ENCODE assay signal across 32 mouse cellular contexts in the genomic region with DNA sequence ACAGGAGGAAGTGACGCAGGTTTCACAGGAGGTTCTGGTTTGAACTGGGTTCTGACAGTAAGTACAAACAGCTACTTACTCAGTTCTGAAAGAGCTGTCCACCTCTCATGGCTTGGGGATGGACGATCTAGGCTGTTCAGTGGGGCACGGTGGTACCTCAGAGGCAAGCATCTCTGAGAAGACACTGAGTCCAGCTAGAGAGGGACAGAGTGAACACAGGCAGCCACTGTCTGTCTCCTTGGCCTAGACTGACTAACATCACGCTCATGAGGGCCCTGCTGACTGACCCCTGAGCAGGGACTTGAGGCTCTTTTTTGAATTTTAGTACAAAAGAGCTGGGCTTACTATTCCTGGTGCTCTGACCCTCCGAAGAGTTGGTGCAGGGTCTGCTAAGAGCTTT. TPM values are rescaled to one million over a fixed set of nuclear protein-coding genes. Genes with fewer than 3 reads are reported as not detected.
DNase-seq lines count a peak whose midpoint lies in the region; ATAC-seq and TF ChIP-seq lines count a peak whose summit lies in the region.
"Had no signal": no experiment of that assay in that cellular context is flagged by ENCODE, and none has a peak within 500 bp of the region (broad histone marks: within the 10 kb centered on the region; RNA-seq: fewer than 3 reads in every experiment).

No protein-coding gene starts in this region.

- ATAC-seq in hindbrain, embryonic 13.5 days (ENCODE audit: low FRiP score) = no peak
- ATAC-seq in hindbrain, embryonic 16.5 days = no peak
- no peak; the same call in 1 of the 2 replicates for ATAC-seq in kidney, postnatal 0 days (replicated peaks; ENCODE audit: low FRiP score, low read depth)
- ATAC-seq in limb, embryonic 13.5 days (ENCODE audit: low FRiP score, low read depth) = no peak
- ATAC-seq in stomach, postnatal 0 days (ENCODE audit: low FRiP score, low TSS enrichment) = no peak
- ATAC-seq: CD4-positive, CD25-positive, alpha-beta regulatory T cell, adult 4 months; forebrain, postnatal 0 days; intestine, postnatal 0 days; midbrain, embryonic 15.5 days had no signal

- peaks cover 12% of the 10 kb centered on the region for H3K4me1 ChIP-seq in hindbrain, embryonic 13.5 days (replicated peaks)
- H3K4me1 ChIP-seq in hindbrain, embryonic 16.5 days (ENCODE audit: control insufficient read depth, insufficient read depth, low read depth, low read length) = no peaks in the 10 kb centered on the region
- H3K4me1 ChIP-seq in kidney, postnatal 0 days (replicated peaks; ENCODE audit: insufficient read depth, low read length) = peaks cover 8% of the 10 kb centered on the region
- H3K4me1 ChIP-seq in limb, embryonic 13.5 days = peaks cover 9% of the 10 kb centered on the region
- no peaks in the 10 kb centered on the region for H3K4me1 ChIP-seq in stomach, postnatal 0 days (replicated peaks; ENCODE audit: control insufficient read depth, insufficient read depth)
- H3K4me1 ChIP-seq: midbrain, embryonic 10.5 days; midbrain, embryonic 15.5 days had no signal

- H3K36me3 ChIP-seq in hindbrain, embryonic 13.5 days = peaks cover 22% of the 10 kb centered on the region
- H3K36me3 ChIP-seq in hindbrain, embryonic 16.5 days (ENCODE audit: control insufficient read depth, insufficient read depth, low read length) = no peaks in the 10 kb centered on the region
- H3K36me3 ChIP-seq in kidney, postnatal 0 days (ENCODE audit: insufficient read depth, low read length) = 0 out of 2 replicates have a peak, but pooled peaks cover 3% of the 10 kb centered on the region
- H3K36me3 ChIP-seq in limb, embryonic 13.5 days = peaks cover 29% of the 10 kb centered on the region
- peaks cover 6% of the 10 kb centered on the region; the same call in 1 of the 2 replicates for H3K36me3 ChIP-seq in stomach, postnatal 0 days (ENCODE audit: control insufficient read depth, insufficient read depth, low read length)
- H3K36me3 ChIP-seq: lung, embryonic 15.5 days had no signal

- intact Hi-C loops in left cerebral cortex, postnatal 25 days (cut with DNase I) = loop anchor here (5.0 kb wide), 1 partner anchor 167 kb away; no protein-coding TSS in a partner anchor

- H3K4me3 ChIP-seq in hindbrain, embryonic 13.5 days = no peak overlapping the region
- H3K4me3 ChIP-seq in hindbrain, embryonic 16.5 days (ENCODE audit: low read length) = no peak overlapping the region
- no peak overlapping the region for H3K4me3 ChIP-seq in kidney, postnatal 0 days (replicated peaks; ENCODE audit: low read depth, low read length)
- H3K4me3 ChIP-seq in limb, embryonic 13.5 days = no peak overlapping the region
- no peak overlapping the region for H3K4me3 ChIP-seq in stomach, postnatal 0 days (ENCODE audit: low read depth, low read length)
- H3K4me3 ChIP-seq: hindbrain, embryonic 10.5 days; layer of hippocampus, adult 2 months; lung, embryonic 15.5 days; midbrain, embryonic 10.5 days; midbrain, embryonic 15.5 days had no signal

- TF ChIP-seq CTCF in kidney, postnatal 0 days (IDR thresholded peaks at IDR 0.05; ENCODE audit: low read depth) = no peak
- TF ChIP-seq CTCF in stomach, postnatal 0 days (IDR thresholded peaks at IDR 0.05; ENCODE audit: low read depth) = no peak

- no peak for TF ChIP-seq EP300 in stomach, postnatal 0 days (optimal IDR thresholded peaks at IDR 0.05)

- H3K27ac ChIP-seq in hindbrain, embryonic 13.5 days = peak overlapping the region; percentile 52
- H3K27ac ChIP-seq in hindbrain, embryonic 16.5 days (ENCODE audit: low read depth, low read length) = no peak overlapping the region
- H3K27ac ChIP-seq in kidney, postnatal 0 days = peak overlapping the region; percentile 67; the same call in 1 of the 2 replicates
- no peak overlapping the region for H3K27ac ChIP-seq in limb, embryonic 13.5 days
- H3K27ac ChIP-seq in stomach, postnatal 0 days (replicated peaks) = no peak overlapping the region
- H3K27ac ChIP-seq: hindbrain, embryonic 10.5 days; layer of hippocampus, adult 2 months; lung, embryonic 15.5 days; midbrain, embryonic 10.5 days; midbrain, embryonic 15.5 days had no signal

- WGBS in hindbrain, embryonic 13.5 days = 77% methylated on average over 5 of the region's 5 CpGs
- WGBS in hindbrain, embryonic 16.5 days = 81% methylated on average over 5 of the region's 5 CpGs
- 46% methylated on average over 5 of the region's 5 CpGs for WGBS in kidney, postnatal 0 days
- 62% methylated on average over 5 of the region's 5 CpGs for WGBS in limb, embryonic 13.5 days
- WGBS in stomach, postnatal 0 days = 63% methylated on average over 5 of the region's 5 CpGs

- no peaks in the 10 kb centered on the region for H3K9me3 ChIP-seq in hindbrain, embryonic 13.5 days
- H3K9me3 ChIP-seq in hindbrain, embryonic 16.5 days (ENCODE audit: control insufficient read depth, low read length) = no peaks in the 10 kb centered on the region
- no peaks in the 10 kb centered on the region for H3K9me3 ChIP-seq in kidney, postnatal 0 days (replicated peaks; ENCODE audit: low read length)
- no peaks in the 10 kb centered on the region for H3K9me3 ChIP-seq in limb, embryonic 13.5 days
- H3K9me3 ChIP-seq in stomach, postnatal 0 days (ENCODE audit: control insufficient read depth, low read length) = no peaks in the 10 kb centered on the region
- H3K9me3 ChIP-seq: hindbrain, embryonic 10.5 days; lung, embryonic 15.5 days; midbrain, embryonic 10.5 days; midbrain, embryonic 15.5 days had no signal

- DNase-seq in kidney, postnatal 0 days (ENCODE audit: low spot score) = no peak
- DNase-seq in kidney, adult 8-10 months = no peak
- DNase-seq in stomach, postnatal 0 days (ENCODE audit: low spot score) = no peak
- DNase-seq in left cerebral cortex, postnatal 25 days (ENCODE audit: low spot score in 2 of 2) = no peak
- DNase-seq: cerebellum, adult 11 months; cerebellum, adult 9-11 months; forebrain, postnatal 0 days; gastrocnemius, postnatal 10 days; heart, postnatal 14 days; left cerebral cortex, postnatal 4 days; right cerebral cortex, adult 18-20 months; spleen, adult 18-20 months; thymus, adult 18-20 months; thymus, postnatal 36 days had no signal

- no peaks in the 10 kb centered on the region for H3K27me3 ChIP-seq in hindbrain, embryonic 13.5 days
- H3K27me3 ChIP-seq in hindbrain, embryonic 16.5 days (replicated peaks; ENCODE audit: control insufficient read depth, insufficient read depth, low read length) = no peaks in the 10 kb centered on the region
- no peaks in the 10 kb centered on the region for H3K27me3 ChIP-seq in kidney, postnatal 0 days (ENCODE audit: insufficient read depth, low read length)
- H3K27me3 ChIP-seq in limb, embryonic 13.5 days = no peaks in the 10 kb centered on the region
- no peaks in the 10 kb centered on the region for H3K27me3 ChIP-seq in stomach, postnatal 0 days (ENCODE audit: control insufficient read depth, insufficient read depth, low read length)
- H3K27me3 ChIP-seq: lung, embryonic 15.5 days; midbrain, embryonic 15.5 days had no signal

- no peak overlapping the region for H3K4me2 ChIP-seq in hindbrain, embryonic 13.5 days
- no peak overlapping the region for H3K4me2 ChIP-seq in hindbrain, embryonic 16.5 days (ENCODE audit: low read length)
- H3K4me2 ChIP-seq in kidney, postnatal 0 days (ENCODE audit: low read length) = no peak overlapping the region
- H3K4me2 ChIP-seq in limb, embryonic 13.5 days (replicated peaks) = no peak overlapping the region
- H3K4me2 ChIP-seq in stomach, postnatal 0 days (replicated peaks; ENCODE audit: low read depth) = no peak overlapping the region
- H3K4me2 ChIP-seq: liver, embryonic 11.5 days; lung, embryonic 15.5 days; midbrain, embryonic 15.5 days had no signal

- peak overlapping the region; percentile 39 for H3K9ac ChIP-seq in hindbrain, embryonic 13.5 days
- no peak overlapping the region for H3K9ac ChIP-seq in hindbrain, embryonic 16.5 days (ENCODE audit: low read depth, low read length)
- no peak overlapping the region for H3K9ac ChIP-seq in kidney, postnatal 0 days (ENCODE audit: low read depth, low read length)
- H3K9ac ChIP-seq in limb, embryonic 13.5 days = peak overlapping the region; percentile 51
- peak overlapping the region; percentile 8; the same call in 1 of the 2 replicates for H3K9ac ChIP-seq in stomach, postnatal 0 days (ENCODE audit: low read length)
- H3K9ac ChIP-seq: forebrain, postnatal 0 days; lung, embryonic 15.5 days; midbrain, embryonic 15.5 days had no signal

RNA-seq across cellular contexts. Expression of gene Ndc1, which starts 13.5 kb away (rescaled TPM):
- polyA plus RNA-seq in hindbrain, embryonic 13.5 days (2015; fragmentation: Nextera tagmentation; extraction: Ambion mirVana) = 17.3 and 18.5 TPM in 2 replicates
- polyA plus RNA-seq in hindbrain, embryonic 16.5 days (2015; fragmentation: Nextera tagmentation; extraction: Ambion mirVana) = 18.2 and 21.1 TPM in 2 replicates
- 19.0 and 21.1 TPM in 2 replicates for polyA plus RNA-seq in kidney, postnatal 0 days (2015; fragmentation: Nextera tagmentation; extraction: Ambion mirVana)
- polyA plus RNA-seq in limb, embryonic 13.5 days (2015; fragmentation: Nextera tagmentation; extraction: Ambion mirVana) = 32.7 and 35.6 TPM in 2 replicates
- polyA plus RNA-seq in stomach, postnatal 0 days (2015; fragmentation: Nextera tagmentation; extraction: Ambion mirVana) = 7.1 and 7.6 TPM in 2 replicates
- 10 to 100 TPM; 12.1 to 12.2 TPM for total RNA-seq in left cerebral cortex, postnatal 25 days (2021)

RNA-seq across cellular contexts. Expression of gene Yipf1, which starts 40.0 kb away (rescaled TPM):
- polyA plus RNA-seq in hindbrain, embryonic 13.5 days (2015; fragmentation: Nextera tagmentation; extraction: Ambion mirVana) = 61.4 and 67.3 TPM in 2 replicates
- polyA plus RNA-seq in hindbrain, embryonic 16.5 days (2015; fragmentation: Nextera tagmentation; extraction: Ambion mirVana) = 66.0 and 66.1 TPM in 2 replicates
- polyA plus RNA-seq in kidney, postnatal 0 days (2015; fragmentation: Nextera tagmentation; extraction: Ambion mirVana) = 67.5 and 68.8 TPM in 2 replicates
- 58.3 and 58.8 TPM in 2 replicates for polyA plus RNA-seq in limb, embryonic 13.5 days (2015; fragmentation: Nextera tagmentation; extraction: Ambion mirVana)
- polyA plus RNA-seq in stomach, postnatal 0 days (2015; fragmentation: Nextera tagmentation; extraction: Ambion mirVana) = 67.9 and 68.8 TPM in 2 replicates
- total RNA-seq in left cerebral cortex, postnatal 25 days (2021) = 10 to 100 TPM; 41.3 to 44.9 TPM

RNA-seq across cellular contexts. Expression of gene Dio1, which starts 47.2 kb away (rescaled TPM):
- polyA plus RNA-seq in hindbrain, embryonic 13.5 days (2015; fragmentation: Nextera tagmentation; extraction: Ambion mirVana) = not detected in 2 replicates
- polyA plus RNA-seq in hindbrain, embryonic 16.5 days (2015; fragmentation: Nextera tagmentation; extraction: Ambion mirVana) = not detected in 2 replicates
- 2.3 and 3.1 TPM in 2 replicates for polyA plus RNA-seq in kidney, postnatal 0 days (2015; fragmentation: Nextera tagmentation; extraction: Ambion mirVana)
- not detected in 2 replicates for polyA plus RNA-seq in limb, embryonic 13.5 days (2015; fragmentation: Nextera tagmentation; extraction: Ambion mirVana)
- 0.87 and 0.93 TPM in 2 replicates for polyA plus RNA-seq in stomach, postnatal 0 days (2015; fragmentation: Nextera tagmentation; extraction: Ambion mirVana)
- not detected for total RNA-seq in left cerebral cortex, postnatal 25 days (2021)
- total RNA-seq: common myeloid progenitor, adult 5-6 weeks; forebrain, postnatal 0 days; granulocyte monocyte progenitor cell, adult 5-6 weeks; layer of hippocampus, adult 2 months; layer of hippocampus, postnatal 14 days; left cerebral cortex, adult 8-10 months; left cerebral cortex, postnatal 4 days; megakaryocyte progenitor cell, adult 5-6 weeks; neutrophil, adult 5-6 weeks had no signal
- polyA plus RNA-seq: CD4-positive, CD25-positive, alpha-beta regulatory T cell, adult 4 months; forebrain, postnatal 0 days; heart, embryonic 14.5 days; hindbrain, embryonic 10.5 days; midbrain, embryonic 10.5 days; midbrain, embryonic 15.5 days had no signal

Comparison
In these comparisons a context has a peak if more than half of its experiments do, and no peak if none do; other contexts are left out.
1. H3K27ac ChIP-seq: peak in hindbrain, embryonic 13.5 days (single experiment) and kidney, postnatal 0 days (single experiment); none in hindbrain, embryonic 16.5 days (single experiment), limb, embryonic 13.5 days (single experiment) and stomach, postnatal 0 days (single experiment).
2. H3K9ac ChIP-seq: peak in hindbrain, embryonic 13.5 days (single experiment), limb, embryonic 13.5 days (single experiment) and stomach, postnatal 0 days (single experiment); none in hindbrain, embryonic 16.5 days (single experiment) and kidney, postnatal 0 days (single experiment).